Mouse (Mus musculus): Measurements from ENCODE around the gene Ccdc91.

GRCm38 (mm10) chr6:147671366-147671765 lies 195.7 kb downstream of the Ccdc91 start:
- TF ChIP-seq SMC3 (IDR thresholded peaks at IDR 0.05; ENCODE audit: low read depth, low read length), result no peak
- TF ChIP-seq PAX5 (IDR thresholded peaks at IDR 0.05; ENCODE audit: low read length), result no peak
- TF ChIP-seq BHLHE40 (IDR thresholded peaks at IDR 0.05; ENCODE audit: low read depth, low read length), result no peak
- no peak for TF ChIP-seq CTCF (conservative IDR thresholded peaks at IDR 0.05 in 1 of 2, IDR thresholded peaks at IDR 0.05 in 1 of 2; ENCODE audit: low read depth in 2 of 2, low read length in 2 of 2)
- TF ChIP-seq HCFC1 (IDR thresholded peaks at IDR 0.05; ENCODE audit: low read depth, low read length), result no peak
- no peak for TF ChIP-seq EP300 (IDR thresholded peaks at IDR 0.05; ENCODE audit: low read length)
- TF ChIP-seq UBTF (IDR thresholded peaks at IDR 0.05; ENCODE audit: low read depth, low read length), result no peak
